Mouse (Mus musculus) neural tube, embryonic 11.5 days (tissue): ENCODE data around the gene Capg. TPM values are rescaled to one million over a fixed set of nuclear protein-coding genes. Genes with fewer than 3 reads are reported as not detected.
A peak's percentile ranks its signal among the peaks of the same experiment; 100 is the strongest.

Source experiments
- ATAC-seq: fragments of 200-750 bp; cut with Nextera tagmentation; 2 replicates; pipeline ENCODE4 v1.8.0; 2017; ENCODE audit warnings: moderate number of reproducible peaks, mild to moderate bottlenecking, moderate TSS enrichment, moderate library complexity; ENCODE audit not compliant: insufficient read depth, low FRiP score, low TSS enrichment
- DNase-seq: peaks from one replicate; pipeline ENCODE4 v3.0.0-alpha.2; 2015; ENCODE audit warnings: low spot score
- H3K27ac ChIP-seq: fragments of 300-500 bp; sonication (generic); 2 replicates; pipeline ENCODE4 v1.5.1; 2014; ENCODE audit warnings: low read depth, mild to moderate bottlenecking, low read length
- H3K27me3 ChIP-seq: fragments of 300-500 bp; sonication (generic); 2 replicates; pipeline ENCODE4 v1.6.1; 2014; ENCODE audit warnings: mild to moderate bottlenecking, low read length, mixed read lengths; ENCODE audit not compliant: control insufficient read depth, insufficient read depth
- H3K36me3 ChIP-seq: fragments of 300-500 bp; sonication (generic); 2 replicates; pipeline ENCODE4 v1.6.1; 2014; ENCODE audit warnings: mild to moderate bottlenecking, low read length, moderate library complexity, mixed read lengths; ENCODE audit not compliant: control insufficient read depth, insufficient read depth
- H3K4me1 ChIP-seq: fragments of 300-500 bp; sonication (generic); 2 replicates; pipeline ENCODE4 v1.6.1; 2014; ENCODE audit warnings: low read length, mixed read lengths; ENCODE audit not compliant: control insufficient read depth, insufficient read depth
- H3K4me2 ChIP-seq: fragments of 300-500 bp; sonication (generic); 2 replicates; pipeline ENCODE4 v1.6.1; 2014; ENCODE audit warnings: low read depth, mild to moderate bottlenecking, moderate library complexity
- H3K4me3 ChIP-seq: fragments of 300-500 bp; sonication (generic); 2 replicates; pipeline ENCODE4 v1.5.1; 2014; ENCODE audit warnings: low read depth, low read length
- H3K9ac ChIP-seq: fragments of 300-500 bp; sonication (generic); 2 replicates; pipeline ENCODE4 v1.6.1; 2014; ENCODE audit warnings: mild to moderate bottlenecking, low read length
- H3K9me3 ChIP-seq: fragments of 300-500 bp; sonication (generic); 2 replicates; pipeline ENCODE4 v1.6.1; 2016; ENCODE audit warnings: low read length; ENCODE audit not compliant: control insufficient read depth
- WGBS: fragments of 180-500 bp; shearing (Covaris S2); extraction: QIAGEN DNeasy Blood & Tissue Kit; methylation state at CpG from one replicate; pipeline ENCODE4 v1.1.7; 2014; 5-methylcytosine and 5-hydroxymethylcytosine counted together
- polyA plus RNA-seq: library from polyadenylated mRNA; unstranded; fragments of >200 nt; fragmentation: Nextera tagmentation; extraction: Ambion mirVana; gene quantifications from 2 replicates; pipeline ENCODE4 v1.2.1, GENCODE M21; 2014

The Capg gene
- polyA plus RNA-seq, 1 experiment from 2014 or later, result 10.2 TPM

DNA sequence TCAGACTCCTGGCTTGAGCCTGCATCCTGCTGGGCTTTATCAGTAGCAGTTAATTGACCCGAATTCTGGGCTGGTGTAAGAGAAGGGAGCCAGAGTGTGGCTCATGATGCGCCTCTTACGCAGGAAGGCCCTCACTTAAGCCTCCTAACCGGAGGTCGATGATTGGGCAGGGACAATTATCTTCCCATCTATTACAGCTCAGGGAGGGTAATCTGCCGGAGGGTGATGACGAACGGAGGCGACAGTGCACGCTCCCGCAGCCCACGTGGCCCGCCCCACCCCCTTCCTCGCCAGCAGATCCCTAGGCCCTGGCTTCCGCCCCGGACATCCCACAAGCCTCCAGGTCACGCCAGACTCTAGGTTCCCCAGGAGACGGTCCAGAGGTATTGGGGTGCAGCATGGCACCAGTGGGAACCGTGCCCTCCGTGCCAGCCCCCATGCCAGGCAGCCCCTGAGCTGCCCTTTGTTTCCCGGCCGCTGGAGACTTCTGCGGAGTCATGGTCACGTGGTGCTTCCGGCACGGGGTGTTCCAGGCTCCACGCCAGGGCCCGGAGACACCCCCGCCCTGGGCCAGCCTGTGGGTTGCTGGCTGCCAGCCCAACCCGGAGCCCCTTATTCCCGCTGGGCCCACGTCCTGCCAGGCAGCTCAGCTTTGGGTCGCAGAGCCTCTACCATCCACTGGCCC lies 31.7 kb upstream of the Capg start:
- no peaks in the 10 kb centered on the region for H3K36me3 ChIP-seq
- no peaks in the 10 kb centered on the region for H3K9me3 ChIP-seq
- ATAC-seq (peak; percentile 97), DNase-seq (peak; percentile 86)
- H3K27ac ChIP-seq, result peak overlapping the region; percentile 83
- peak overlapping the region; percentile 29; the same call in 1 of the 2 replicates for H3K4me3 ChIP-seq
- WGBS, result 10% methylated on average over 33 of the region's 33 CpGs
- no peaks in the 10 kb centered on the region for H3K27me3 ChIP-seq
- H3K4me1 ChIP-seq, result peaks cover 9% of the 10 kb centered on the region
- H3K9ac ChIP-seq, result peak overlapping the region; percentile 86
- H3K4me2 ChIP-seq, result peak overlapping the region; percentile 58

DNA sequence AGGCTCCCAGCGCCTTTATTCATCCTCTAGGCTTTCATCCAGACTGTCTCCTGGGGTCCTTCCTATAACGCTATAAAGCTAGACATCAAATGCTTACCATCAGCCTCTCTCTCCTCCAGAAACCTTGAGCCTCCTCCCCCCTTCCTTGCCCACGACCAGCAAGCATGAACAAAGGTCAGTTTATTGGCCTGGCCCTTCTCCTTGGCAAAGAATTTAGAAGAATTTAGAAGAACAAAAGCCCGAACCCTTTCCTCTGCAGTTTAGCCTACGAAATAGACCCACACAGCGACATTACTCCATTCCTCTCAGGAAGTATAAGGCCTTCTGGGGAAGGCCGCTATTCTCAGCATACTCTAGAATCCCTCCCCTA lies 31.1 kb upstream of the Capg start:
- no peaks in the 10 kb centered on the region for H3K36me3 ChIP-seq
- peak overlapping the region; percentile 83 for H3K27ac ChIP-seq
- 48% methylated on average over 7 of the region's 7 CpGs for WGBS
- H3K27me3 ChIP-seq, result no peaks in the 10 kb centered on the region
- DNase-seq (no peak), ATAC-seq (no peak)
- no peaks in the 10 kb centered on the region for H3K9me3 ChIP-seq
- peak overlapping the region; percentile 58 for H3K4me2 ChIP-seq
- H3K4me1 ChIP-seq, result peaks cover 9% of the 10 kb centered on the region
- H3K4me3 ChIP-seq, result 0 out of 2 replicates have a peak overlapping the region, but pooled peaks have one; percentile 29
- peak overlapping the region; percentile 86 for H3K9ac ChIP-seq

- Histone ChIP-seq H3K9ac (no peak overlapping the region), H3K4me2 (no peak overlapping the region), H3K9me3 (no peaks in the 10 kb centered on the region), H3K4me1 (peaks cover 24% of the 10 kb centered on the region), H3K36me3 (no peaks in the 10 kb centered on the region), H3K27ac (no peak overlapping the region), H3K4me3 (no peak overlapping the region), H3K27me3 (no peaks in the 10 kb centered on the region)
- ATAC-seq (no peak), DNase-seq (no peak)
- WGBS, result 92% methylated on average over 6 of the region's 6 CpGs
Measured at GRCm38 (mm10) chr6:72515644-72516043, 28.5 kb upstream of the Capg start.

- no peak for DNase-seq
- 83% methylated on average over 1 of the region's 1 CpGs for WGBS
- H3K4me2 ChIP-seq, result no peak overlapping the region
- H3K4me1 ChIP-seq, result peaks cover 17% of the 10 kb centered on the region
- no peaks in the 10 kb centered on the region for H3K9me3 ChIP-seq
- no peak for ATAC-seq
- no peak overlapping the region for H3K4me3 ChIP-seq
- no peaks in the 10 kb centered on the region for H3K27me3 ChIP-seq
- no peak overlapping the region for H3K9ac ChIP-seq
- H3K27ac ChIP-seq, result peak overlapping the region; percentile 91
- no peaks in the 10 kb centered on the region for H3K36me3 ChIP-seq
Measured at GRCm38 (mm10) chr6:72518842-72519241, 25.3 kb upstream of the Capg start.

DNA sequence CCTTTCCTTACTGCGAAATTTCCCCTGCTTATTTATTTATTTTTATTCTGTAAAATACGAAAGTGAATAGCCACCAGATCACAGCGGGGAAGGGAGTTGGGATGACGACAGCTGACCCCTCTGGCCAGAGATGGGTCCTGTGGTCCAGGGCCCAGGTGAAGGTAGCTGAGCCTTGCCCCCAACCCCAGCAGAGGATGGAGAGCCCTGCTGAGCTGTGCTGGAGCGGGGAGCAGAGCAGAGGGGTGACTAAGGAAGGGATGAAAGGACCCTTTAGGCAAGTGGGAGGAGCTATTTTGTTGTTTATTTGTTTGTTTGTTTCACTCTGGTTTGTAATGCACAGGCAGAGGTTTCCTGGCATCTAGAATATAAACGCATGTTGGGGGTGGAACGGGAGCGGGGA lies 24.9 kb upstream of the Capg start:
- Histone ChIP-seq H3K27me3 (no peaks in the 10 kb centered on the region), H3K4me1 (peaks cover 17% of the 10 kb centered on the region), H3K4me2 (peak overlapping the region; percentile 18; the same call in 1 of the 2 replicates), H3K9ac (no peak overlapping the region; the same call in 1 of the 2 replicates), H3K9me3 (no peaks in the 10 kb centered on the region), H3K27ac (peak overlapping the region; percentile 91), H3K36me3 (no peaks in the 10 kb centered on the region), H3K4me3 (no peak overlapping the region)
- DNase-seq, result no peak
- 25% methylated on average over 8 of the region's 8 CpGs for WGBS
- peak; percentile 29; the same call in 1 of the 2 replicates for ATAC-seq

GRCm38 (mm10) chr6:72519892-72520663 lies 24.1 kb upstream of the Capg start:
- peaks cover 17% of the 10 kb centered on the region for H3K4me1 ChIP-seq
- peak; percentile 85 for ATAC-seq
- no peaks in the 10 kb centered on the region for H3K36me3 ChIP-seq
- peak overlapping the region; percentile 19 for H3K9ac ChIP-seq
- no peak overlapping the region for H3K4me3 ChIP-seq
- no peaks in the 10 kb centered on the region for H3K27me3 ChIP-seq
- 7% methylated on average over 10 of the region's 10 CpGs for WGBS
- H3K4me2 ChIP-seq, result peak overlapping the region; percentile 18
- H3K9me3 ChIP-seq, result no peaks in the 10 kb centered on the region
- DNase-seq, result peak; percentile 80
- peak overlapping the region; percentile 91 for H3K27ac ChIP-seq

DNA sequence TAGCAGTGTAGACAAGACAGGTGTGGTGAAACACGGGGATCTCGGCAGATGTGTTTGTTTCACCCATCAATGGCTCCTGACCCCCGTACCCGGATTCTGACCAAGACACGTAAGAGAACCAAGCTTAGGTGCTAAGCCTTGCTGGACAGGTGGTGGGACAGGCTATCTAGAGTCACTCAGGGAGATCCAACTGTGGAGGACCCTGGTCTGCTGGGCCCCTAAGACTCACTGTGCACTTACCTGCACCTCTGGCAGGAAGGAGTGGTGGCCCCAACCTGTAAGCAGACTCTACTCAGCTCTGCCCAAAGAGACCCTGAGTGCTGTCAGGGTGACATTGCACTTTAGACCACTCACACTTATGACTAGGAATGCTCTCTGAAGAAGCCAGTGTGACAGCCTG lies 23.3 kb upstream of the Capg start:
- Histone ChIP-seq H3K36me3 (no peaks in the 10 kb centered on the region), H3K9ac (no peak overlapping the region), H3K27me3 (no peaks in the 10 kb centered on the region), H3K4me2 (no peak overlapping the region), H3K4me3 (no peak overlapping the region), H3K9me3 (no peaks in the 10 kb centered on the region), H3K27ac (no peak overlapping the region), H3K4me1 (peaks cover 17% of the 10 kb centered on the region)
- ATAC-seq (no peak), DNase-seq (no peak)
- 88% methylated on average over 5 of the region's 5 CpGs for WGBS

GRCm38 (mm10) chr6:72521607-72522006 lies 22.6 kb upstream of the Capg start, which contains the start of gene Sh2d6:
Gene Sh2d6 (minus strand): TSS chr6:72521707.
- ATAC-seq (no peak), DNase-seq (no peak)
- H3K27me3 ChIP-seq, result no peaks in the 10 kb centered on the region
- H3K4me2 ChIP-seq, result no peak within 1 kb of the TSS
- H3K4me1 ChIP-seq, result peaks cover 17% of the 10 kb centered on the region
- no peaks in the 10 kb centered on the region for H3K9me3 ChIP-seq
- peak within 1 kb of the TSS; percentile 91; the same call in 1 of the 2 replicates for H3K27ac ChIP-seq
- H3K9ac ChIP-seq, result no peak within 1 kb of the TSS
- no peak within 1 kb of the TSS for H3K4me3 ChIP-seq
- whole genome bisulfite sequencing, result 90% methylated on average over 5 of the region's 5 CpGs
- no peaks in the 10 kb centered on the region for H3K36me3 ChIP-seq
